Mouse (Mus musculus) kidney, adult 8-10 months (tissue): Measurements from ENCODE around the gene Cd7.
"Not testable (repeated sequence)": the region's sequence is repeated elsewhere in the genome, so short reads cannot be mapped to it uniquely, and the experiment has no call there.

Experiments
- DNase-seq, 2 experiments: peaks; one replicate each; pipeline ENCODE4 v3.0.0; 2022

Cd7 gene

DNA sequence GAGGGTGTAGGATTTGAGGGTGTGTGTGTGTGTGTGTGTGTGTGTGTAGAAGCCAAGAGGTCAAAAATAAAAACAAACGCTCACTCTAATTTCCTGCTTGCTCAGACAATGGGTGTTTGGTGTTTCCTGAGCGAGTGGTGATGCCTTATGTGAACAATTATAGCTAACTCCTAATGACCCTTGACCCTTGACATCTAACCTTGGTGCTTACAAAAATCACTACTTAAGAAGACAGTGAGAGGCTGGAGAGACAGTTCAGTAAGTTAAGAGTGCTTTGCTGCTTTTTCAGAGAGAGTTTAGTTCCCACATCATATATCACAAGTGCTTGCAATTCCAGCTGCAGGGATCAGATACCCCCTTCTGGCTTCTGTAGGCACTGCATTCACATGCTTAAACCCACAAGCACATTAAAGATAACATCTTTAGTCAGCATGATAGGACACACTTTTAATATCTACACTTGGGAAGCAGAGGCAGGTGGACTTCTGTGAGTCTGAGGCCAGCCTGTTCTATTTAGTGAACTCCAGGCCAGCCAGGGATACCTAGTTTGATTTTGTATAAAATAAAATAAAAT lies 8.7 kb upstream of the Cd7 start:
- DNase-seq, result no peak

DNA sequence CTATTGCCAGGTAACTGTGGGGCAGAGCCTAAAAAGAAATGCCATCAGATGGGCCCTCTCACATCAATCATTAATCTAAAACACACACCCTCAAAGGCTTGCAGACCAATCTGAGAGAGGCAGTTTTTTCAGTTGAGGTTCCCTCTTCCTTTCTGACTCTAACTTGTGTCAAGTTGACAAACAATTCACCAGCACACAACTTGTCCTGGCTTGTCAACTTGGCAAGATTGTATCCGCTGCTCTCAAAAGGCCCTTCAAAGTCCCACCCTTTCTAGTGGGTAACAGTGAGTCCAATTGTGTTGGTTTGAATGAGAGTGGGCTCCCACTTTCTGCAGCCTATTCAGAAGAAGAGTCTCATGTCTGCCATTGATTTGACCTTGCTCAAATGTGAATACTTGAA lies 6.1 kb upstream of the Cd7 start:
- DNase-seq, result no peak

DNA sequence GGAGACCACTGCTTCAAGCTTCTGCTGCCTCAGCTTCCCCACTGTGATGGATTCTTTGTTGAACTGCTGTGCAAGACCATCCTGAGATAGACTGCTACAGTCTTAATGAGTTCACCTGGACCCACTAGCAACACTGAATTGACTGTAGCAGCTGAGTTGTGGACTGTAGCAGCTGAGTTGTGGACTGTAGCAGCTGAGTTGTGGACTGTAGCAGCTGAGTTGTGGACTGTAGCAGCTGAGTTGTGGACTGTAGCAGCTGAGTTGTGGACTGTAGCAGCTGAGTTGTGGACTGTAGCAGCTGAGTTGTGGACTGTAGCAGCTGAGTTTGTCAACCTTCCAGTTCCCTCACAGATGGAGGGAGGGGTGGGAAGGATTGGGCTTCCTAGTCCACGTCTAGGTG lies 3.8 kb upstream of the Cd7 start:
- not testable (repeated sequence) for DNase-seq

DNA sequence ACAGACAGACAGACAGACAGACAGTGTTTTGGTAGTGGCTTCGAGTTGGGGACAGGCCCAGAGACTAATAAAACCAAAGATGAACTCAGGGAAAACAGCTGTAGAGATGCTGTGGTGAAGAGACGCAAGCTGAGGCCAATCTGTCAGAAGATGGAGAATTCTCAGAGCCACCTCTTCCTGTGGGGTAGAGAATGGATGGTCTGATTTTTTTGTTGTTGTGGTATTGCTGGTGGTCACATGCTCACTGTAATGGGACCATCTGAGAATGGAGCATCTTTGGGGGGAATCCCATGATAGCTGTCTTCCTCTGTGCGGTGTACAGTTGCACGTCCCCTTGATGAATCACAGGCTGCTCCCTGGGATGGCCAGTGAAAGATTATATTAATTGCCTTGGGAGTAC lies 3.3 kb upstream of the Cd7 start:
- no peak for DNase-seq

DNA sequence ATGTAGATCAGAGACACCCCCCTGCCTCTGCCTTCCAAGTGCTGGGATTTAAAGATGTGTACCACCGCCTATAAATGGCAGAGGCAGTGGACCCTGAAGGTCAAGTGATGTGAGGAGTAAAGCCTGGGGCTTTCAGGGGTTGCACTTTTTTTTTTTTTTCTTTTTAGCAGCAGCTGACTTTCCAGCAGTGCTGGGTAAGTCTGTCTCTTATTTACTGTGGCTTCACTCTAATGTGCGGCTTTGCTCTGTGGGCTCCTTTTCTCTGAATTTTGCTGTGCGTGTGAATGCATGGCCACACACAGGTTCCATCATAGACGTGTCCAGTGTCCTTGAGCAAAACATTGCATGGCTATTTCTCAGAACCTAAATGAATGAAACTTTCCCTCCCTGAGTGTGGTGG lies 2.4 kb upstream of the Cd7 start:
- DNase-seq, result no peak

DNA sequence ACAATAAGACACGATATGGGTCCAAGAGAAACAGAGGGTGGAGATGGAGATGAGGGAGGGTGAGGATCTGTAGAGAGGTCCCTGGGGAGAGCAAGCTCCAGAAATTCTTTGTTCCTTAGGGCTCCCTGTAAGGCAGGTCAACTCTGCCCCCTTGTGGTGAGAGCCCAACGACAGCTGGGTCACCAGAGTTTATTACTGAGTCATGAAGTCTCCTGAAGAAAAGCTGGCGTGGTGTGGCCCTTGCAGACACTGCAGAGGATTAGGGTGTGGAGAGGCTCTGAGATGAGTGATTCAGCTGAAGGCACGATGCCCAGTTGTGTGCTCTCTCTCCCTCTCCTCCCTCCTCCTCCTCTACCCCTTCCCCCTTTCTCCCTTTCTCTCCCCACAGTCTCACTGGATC lies 2.0 kb upstream of the Cd7 start:
- DNase-seq, result peak; percentile 70 to 86

DNA sequence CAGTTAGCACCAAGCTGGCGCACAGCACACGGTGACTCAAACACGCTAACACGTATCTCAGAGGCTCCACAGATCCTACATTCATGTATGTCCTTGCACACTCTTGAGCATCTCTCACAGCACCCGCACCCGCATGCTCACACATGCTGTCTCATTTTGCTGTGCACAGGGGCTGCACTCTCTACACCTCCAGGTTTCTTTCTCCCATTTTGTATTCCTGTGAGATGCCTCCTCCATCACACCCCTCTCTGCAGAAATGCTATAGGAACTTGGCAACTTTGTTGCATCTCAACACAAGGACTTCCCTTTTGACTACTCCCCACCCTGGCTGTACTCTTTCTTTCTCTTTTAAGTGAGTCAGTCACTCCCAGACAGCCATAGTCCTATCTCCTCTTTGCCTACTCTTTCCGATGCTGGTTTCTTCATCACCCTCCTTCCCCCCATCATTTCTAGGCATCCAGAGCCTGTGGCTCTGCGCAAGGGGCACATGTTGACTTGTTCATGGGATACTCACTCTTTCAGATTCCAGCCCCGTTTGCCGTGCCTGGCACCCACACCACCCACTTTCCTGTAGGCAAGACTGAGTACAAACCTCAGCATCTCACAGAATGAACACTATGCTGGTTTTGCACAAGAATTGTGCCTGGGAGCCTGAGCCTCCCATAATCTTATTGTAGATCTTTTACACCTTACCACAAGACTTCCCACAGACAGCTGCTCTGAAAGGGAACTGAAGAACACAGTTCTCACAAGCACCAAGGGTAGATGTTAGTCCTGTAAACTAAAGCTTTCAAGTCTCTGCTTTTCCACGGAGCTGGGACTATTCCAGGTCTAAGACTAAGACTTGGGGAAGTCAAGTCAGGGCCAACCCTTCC lies 615 bp downstream of the Cd7 start:
- no peak for DNase-seq

DNA sequence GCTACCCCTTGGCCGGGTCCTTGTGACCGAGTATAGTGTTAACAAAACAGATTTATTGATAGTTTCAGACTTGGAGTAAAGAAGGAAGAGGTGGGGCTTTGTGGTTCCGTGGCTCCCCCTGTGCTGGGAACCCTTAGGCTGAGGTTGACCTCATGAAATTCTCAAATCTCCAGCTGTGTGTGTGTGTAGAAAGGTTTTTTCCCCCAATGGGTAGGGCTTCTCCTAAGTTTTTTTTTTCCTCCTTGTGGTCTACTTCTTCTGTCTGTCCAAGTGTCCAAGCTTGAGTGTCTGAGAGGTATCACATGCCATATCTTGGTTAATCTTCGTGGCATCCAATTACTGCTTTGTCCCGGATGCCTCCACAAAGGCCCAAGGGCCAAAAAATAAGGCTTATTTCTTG lies 6.1 kb downstream of the Cd7 start:
- DNase-seq, result no peak

DNA sequence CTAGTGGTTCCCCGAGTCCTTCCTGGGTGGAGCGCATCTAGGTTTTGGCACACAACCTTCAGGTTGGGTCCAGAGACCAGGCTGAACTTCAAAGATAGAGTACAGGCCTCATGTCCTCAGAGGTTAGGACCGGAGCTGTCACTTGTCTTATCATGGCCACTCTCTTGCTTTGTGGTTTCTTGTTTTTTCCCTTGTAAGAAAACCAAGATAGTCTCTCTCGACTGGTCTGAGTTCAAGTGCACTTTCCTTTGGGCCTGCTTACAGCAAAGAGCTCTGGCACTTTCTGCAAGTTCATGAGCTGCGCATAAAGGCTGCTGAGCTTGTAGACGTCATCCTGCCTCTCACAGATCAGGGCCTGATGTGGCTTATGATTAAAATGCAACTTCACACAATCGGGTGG lies 12.0 kb downstream of the Cd7 start:
- no peak for DNase-seq

DNA sequence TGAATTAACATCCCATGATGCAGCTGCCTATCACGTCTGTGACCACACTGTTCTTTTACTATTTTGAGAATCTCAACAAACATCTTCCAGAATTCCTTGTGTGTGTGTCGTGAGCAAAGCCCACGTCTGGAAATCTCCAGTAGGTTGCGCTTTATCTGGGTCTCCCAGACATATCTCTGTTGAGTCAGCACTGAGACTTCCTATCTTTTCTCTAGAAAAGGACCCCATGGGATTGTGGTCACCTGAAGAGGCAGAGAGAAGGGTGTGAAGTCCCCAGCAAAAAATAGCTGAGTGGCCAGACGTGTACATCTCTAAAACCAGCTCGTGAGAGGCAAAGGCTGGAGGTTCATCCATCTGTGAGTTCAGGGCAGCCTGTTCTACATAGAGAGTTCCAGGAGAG lies 15.1 kb downstream of the Cd7 start:
- DNase-seq, result no peak

DNA sequence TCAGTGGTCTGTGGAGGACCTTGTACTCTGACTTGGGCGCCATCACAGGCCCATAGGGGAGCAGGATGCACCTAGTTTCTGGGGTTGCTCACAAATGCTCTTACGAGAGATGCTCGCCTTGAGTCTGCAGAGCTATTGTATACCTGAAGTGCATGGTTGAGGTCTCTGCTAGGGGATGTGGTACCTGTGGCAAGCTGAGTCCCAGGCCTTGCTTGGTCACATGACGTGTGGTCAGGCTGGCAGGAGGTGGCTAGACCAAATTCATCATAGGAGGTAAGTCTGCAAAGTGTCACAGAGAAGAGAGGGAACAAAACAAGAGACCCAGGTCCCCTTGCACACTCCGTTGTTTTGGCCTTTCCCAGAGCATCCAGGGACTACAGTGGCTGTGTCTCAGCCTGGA lies 19.7 kb downstream of the Cd7 start:
- DNase-seq, result no peak

DNA sequence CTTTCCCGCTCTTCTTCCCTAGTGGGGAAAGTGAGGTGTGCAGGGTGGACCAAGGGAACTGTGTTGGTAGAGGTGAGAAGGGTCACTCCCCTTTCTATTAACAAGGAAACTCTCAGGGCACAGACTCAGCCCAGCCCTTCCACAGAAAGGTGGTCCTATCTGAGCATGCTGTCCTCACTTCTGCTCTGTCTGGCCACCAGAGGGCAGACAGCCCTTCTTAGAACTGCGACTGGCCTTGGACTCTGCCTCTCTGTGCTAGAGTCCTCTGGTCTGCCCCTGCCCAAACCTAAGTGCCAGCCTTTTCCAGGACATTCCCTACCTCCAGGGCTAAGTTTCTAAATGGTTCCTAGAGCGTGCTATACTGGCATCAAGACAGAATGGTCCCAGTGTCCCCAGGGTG lies 21.5 kb downstream of the Cd7 start:
- DNase-seq, result peak; percentile 72 to 79

DNA sequence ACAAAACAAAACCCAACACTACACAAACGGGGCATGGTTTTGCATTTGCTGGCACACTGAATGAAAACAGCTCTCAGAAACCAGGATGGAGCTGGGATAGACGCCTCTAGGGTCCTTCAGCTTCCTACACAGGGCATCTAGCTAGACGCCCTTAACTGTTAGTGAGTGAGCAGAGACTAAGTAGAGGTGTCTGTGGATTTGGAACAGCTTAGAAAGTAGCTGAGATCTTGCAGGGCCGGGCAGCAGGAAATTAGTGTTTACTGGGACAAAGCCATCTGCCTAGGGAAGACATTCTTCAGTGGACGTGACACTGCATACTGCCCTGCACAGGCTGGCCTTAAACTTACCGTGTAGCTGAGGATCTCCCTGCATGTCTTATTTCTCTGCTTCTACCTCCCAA lies 23.7 kb downstream of the Cd7 start:
- no peak for DNase-seq

DNA sequence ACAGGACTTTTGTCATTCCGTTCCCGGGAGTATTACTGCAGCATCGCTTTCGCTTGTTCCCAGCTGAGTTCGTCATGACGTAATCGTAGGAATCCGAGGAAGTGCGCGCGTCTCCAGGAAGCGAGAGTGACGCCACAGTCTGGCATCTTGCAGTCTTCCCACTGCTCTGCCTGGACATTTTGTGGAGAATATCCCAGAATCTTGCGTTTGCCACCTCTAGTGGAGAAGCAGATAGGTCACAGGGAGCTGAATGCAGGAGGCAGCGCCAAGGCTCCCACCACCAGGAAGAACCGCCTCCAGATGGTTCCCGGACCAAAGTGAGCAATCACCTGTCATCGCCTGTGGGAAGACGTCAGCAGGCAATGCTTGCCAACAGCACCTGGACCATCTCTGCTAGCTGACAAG lies 24.3 kb downstream of the Cd7 start:
- DNase-seq, result peak in 1 of 2 experiments; percentile 11

DNA sequence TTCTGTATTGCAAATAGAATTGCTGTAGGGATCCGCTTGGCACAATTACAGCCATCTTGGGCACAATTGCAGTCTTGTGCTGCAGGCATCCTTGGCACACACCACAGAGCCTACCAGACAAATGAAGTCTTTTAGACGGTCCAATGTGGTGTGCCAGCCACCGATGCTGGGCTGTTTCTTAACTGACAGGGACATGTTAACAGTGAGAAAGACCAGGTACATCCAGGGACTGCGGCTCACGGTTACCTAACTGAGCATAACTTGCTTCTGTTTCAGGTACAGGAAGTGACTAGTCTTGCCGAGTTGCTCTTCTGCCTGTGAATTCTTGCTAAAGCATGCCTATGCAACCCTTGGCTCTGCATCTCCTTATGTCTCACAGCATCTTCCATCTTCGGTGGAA lies 25.6 kb downstream of the Cd7 start:
- no peak for DNase-seq

DNA sequence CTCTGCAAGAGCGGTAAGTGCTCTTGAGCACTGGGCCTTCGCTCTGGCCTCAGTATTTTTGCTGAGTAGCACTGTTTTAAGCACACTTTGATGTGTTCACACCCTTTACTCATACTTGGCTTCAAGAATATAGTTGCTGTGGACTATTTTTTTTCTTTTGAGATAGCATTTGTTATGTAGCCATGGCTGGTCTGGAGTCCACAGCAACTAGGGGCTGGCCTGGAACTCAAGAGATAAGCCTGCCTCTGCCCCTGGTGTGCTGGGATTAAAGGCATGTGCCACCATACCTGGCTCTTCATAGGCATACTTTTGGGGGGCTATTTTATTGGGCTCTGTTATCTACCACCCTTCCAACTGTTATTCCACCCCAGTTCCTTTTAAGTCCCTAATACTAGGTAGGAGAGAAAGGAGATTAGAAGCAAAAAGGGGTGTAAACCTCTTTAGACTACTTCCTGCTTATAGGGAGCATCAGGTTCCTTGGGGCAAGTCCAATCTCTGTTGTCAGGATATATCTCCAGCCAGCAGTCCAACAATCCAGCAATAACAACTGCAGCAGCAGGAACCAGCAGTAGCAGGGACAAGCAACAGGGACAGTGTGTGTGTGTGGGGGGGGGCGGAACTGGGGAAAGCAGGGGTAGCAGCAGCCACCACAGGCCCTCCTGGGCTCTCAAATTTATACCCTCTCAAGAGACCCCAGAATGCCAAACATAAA lies 29.0 kb downstream of the Cd7 start:
- no peak for DNase-seq

DNA sequence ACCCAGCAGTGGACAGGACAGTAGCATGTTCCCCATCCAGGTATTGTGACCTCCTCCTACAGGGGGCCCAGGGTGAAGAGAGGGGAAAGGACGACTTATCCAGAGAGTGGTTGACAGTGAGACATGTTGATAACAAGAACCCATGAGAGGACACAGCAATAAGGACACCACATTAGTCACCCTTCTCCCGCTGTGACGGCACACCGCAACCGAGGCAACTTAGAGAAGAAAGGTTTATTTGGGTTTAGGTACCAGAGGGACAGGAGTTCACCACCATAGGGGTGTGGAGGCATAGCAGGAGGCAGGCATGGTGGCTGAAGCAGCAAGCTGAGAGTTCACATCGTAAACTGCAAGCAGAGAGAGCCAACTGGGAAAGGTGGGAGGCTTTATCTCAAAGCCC lies 33.0 kb downstream of the Cd7 start:
- DNase-seq, result no peak

DNA sequence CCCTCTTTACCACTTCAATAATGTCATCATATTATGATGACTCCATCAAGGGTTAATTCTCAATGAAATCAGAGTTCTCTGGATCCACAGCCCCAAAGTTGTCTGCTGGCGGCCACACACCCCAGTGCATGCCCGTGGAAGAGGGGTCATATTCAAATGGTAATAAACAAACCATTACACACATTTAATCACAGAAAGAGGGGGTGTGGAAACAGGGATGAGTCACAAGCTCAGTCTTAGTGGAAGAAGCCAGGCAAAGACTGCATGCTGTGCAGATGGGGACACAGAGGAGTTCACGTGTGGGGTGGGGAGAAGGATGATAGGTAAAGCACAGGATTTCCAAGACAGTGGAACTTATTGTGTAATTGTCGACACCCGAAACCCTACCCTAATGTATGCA lies 34.9 kb downstream of the Cd7 start:
- no peak for DNase-seq

DNA sequence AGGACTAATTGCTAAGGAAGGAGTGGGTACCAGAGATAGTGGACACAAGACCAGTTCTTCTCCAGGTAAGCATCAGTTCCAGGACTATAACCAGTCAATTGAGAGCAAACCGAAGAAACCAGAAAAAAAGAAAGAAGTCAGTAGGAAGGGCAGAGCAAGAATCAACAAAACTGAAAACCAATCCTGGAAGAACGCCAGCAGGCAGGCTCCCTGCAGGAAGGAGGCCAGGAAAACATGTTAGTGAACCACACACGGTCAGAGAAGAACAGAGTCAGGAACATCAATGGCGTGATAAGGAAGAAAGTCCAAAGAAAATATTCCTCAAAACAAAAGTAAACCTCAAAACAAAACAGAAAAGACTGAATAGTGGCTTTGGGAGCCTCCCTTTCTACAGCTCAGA lies 37.3 kb downstream of the Cd7 start:
- DNase-seq, result peak in 1 of 2 experiments; percentile 36

DNA sequence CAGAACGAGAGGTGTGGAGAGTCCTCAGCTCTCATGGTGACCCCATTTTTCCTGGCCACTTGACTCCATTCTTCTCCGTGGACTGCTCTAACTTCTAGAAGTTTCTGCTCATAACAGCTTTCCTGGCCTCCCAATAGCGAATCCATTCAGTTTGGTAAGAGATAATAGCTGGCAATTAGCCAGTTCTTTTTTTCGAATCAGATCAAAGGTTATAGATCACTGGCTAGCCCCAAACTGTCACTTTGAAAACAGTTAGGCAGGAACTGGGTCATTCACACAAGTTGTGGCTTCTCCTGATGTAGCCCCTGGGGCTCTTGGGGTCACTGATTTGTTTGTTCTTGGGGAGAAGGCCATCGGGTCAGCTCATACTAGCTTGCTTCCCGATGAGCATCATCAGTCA lies 44.5 kb downstream of the Cd7 start:
- no peak for DNase-seq

DNA sequence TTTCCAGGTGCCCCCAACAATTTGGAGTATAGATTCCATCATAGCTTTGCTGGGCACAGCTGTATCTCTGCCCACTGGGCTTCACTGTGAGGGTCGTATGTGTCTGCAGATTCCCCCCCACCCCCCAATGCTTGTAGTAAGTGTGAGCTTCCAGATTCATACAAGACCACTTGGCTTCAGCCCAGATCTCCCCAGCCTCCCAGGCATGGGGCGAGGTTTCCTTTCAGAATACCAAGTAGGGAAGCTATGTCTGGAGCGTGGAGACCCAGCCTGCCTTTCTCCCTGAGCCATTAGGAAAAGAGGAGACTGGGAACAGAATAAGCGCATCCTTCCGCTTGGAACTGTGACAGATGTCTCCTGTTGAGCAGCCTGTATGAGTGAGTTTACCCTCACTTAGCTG lies 45.6 kb downstream of the Cd7 start:
- DNase-seq, result no peak

DNA sequence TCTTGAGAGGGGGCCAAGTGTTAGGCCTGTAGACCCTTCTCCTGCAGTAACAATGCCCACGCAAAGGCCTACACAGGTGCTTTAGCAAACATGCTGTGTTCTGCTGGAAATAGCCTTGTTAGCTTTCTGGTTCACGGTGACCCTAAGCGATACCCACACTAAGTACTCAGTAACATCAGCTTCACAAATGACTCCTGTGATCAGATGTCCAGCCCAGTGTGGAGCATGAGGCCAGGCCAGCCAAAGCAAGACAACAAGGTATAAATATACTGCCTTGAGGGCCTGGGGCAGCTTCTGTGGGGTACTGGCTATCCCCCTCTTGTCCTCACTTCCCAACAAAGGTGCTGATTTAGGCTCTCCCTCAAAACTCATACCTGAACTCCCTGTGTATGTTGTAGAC lies 46.1 kb downstream of the Cd7 start:
- DNase-seq, result no peak

DNA sequence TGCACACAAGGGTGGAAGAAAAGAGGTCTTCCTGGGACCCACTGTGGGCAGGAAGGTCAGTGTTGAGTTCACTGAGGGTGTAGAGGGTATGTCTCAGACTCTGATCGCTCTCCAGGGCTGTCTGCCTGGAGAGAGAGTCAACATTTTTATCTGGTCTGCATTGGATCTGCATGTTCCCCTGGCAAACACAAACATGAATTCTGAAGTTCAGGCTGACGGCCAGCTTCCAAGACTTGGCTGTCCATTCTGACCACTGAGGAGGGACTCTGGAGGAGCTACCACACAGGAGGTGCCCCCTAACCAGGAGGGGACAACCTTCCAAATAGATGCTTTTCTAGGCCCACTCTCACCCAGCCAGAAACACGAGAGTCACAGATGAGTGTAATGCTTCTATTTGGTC lies 47.4 kb downstream of the Cd7 start:
- no peak for DNase-seq

DNA sequence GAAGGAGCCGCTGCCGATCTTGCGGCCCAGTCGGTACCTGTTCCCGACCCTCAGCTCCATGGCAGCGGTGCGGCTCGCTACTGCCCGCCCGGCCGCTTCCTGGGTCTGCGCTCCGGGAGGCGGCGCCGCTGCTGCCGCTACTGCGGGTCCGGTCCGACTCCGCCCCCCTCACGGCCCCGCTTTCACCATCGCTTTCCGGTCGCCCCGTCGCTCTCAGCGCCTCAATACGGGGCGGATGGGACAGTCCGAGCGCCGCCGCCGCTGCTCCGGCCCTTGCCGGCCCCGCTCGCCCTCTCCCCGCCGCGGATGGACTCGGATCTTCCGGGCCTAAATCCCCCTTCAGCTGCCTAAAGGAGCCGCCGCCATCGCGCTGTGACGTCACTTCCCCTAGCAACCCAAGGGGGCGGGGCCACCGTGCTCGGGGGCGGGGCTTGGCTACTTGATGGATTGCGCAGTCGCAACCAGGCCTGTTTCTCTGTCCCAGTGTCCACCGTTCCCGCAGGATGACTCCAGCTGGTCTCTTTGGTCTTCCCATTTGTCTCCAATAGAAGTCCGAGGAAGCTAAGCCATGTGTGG lies 48.2 kb downstream of the Cd7 start, which contains the start of gene Csnk1d:
TSS of gene Csnk1d (minus strand) at position 380 of the 576 bp plus-strand sequence.
- peak; percentile 96 to 99 for DNase-seq
